Comparison of ENCODE assay signal across 7 mouse cellular contexts in the genomic region with DNA sequence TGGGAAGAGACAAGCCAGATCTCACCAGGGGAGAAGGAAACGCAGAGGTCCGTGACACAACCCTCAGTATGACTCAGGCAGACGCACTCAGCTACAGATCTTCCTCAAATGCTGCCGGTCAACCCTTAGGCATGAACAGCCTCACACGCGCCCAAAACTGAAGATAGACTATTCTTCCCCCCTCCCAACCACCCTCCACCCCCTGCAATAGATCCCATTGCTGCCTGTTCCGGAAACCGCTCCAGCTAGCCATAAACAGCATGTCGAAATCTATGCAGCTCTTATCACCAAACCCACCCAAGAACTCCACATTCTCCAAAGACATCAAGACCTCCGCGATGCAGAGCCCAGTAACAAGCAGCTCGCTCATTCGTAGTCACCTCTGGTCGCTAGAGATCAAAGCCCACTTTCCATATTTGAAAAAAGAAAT. TPM values are rescaled to one million over a fixed set of nuclear protein-coding genes. Genes with fewer than 3 reads are reported as not detected.
DNase-seq lines count a peak whose midpoint lies in the region; ATAC-seq and TF ChIP-seq lines count a peak whose summit lies in the region.

No protein-coding gene starts in this region.

- no peak for TF ChIP-seq CTCF in bone marrow macrophage, adult 2 months (IDR thresholded peaks at IDR 0.05; ENCODE audit: low read depth, low read length)

- DNase-seq in spleen, postnatal 36 days (ENCODE audit: low spot score in 2 of 2) = peak; percentile 58 to 60
- DNase-seq in spleen, adult 12 weeks (ENCODE audit: low spot score) = no peak
- DNase-seq in limb, embryonic 11.5 days (ENCODE audit: low spot score) = peak; percentile 47
- no peak for DNase-seq in midbrain, embryonic 14.5 days

- no peaks in the 10 kb centered on the region for H3K27me3 ChIP-seq in heart, embryonic 11.5 days (ENCODE audit: control insufficient read depth, insufficient read depth, low read length)
- H3K27me3 ChIP-seq in limb, embryonic 11.5 days (ENCODE audit: control insufficient read depth, insufficient read depth, low read length) = no peaks in the 10 kb centered on the region
- peaks cover 7% of the 10 kb centered on the region; the same call in 1 of the 2 replicates for H3K27me3 ChIP-seq in midbrain, embryonic 14.5 days (ENCODE audit: control insufficient read depth, insufficient read depth, low read length)

- 2% methylated on average over 14 of the region's 14 CpGs for WGBS in heart, embryonic 11.5 days (ENCODE audit: insufficient replicate concordance)
- WGBS in limb, embryonic 11.5 days = 5% methylated on average over 14 of the region's 14 CpGs
- WGBS in midbrain, embryonic 14.5 days = 1% methylated on average over 14 of the region's 14 CpGs

- H3K27ac ChIP-seq in bone marrow macrophage, adult 2 months (ENCODE audit: insufficient read depth, low read depth, low read length) = peak overlapping the region; percentile 41
- H3K27ac ChIP-seq in heart, embryonic 11.5 days (ENCODE audit: low read depth, low read length) = no peak overlapping the region
- no peak overlapping the region for H3K27ac ChIP-seq in limb, embryonic 11.5 days (replicated peaks; ENCODE audit: low read depth, low read length)
- peak overlapping the region; percentile 27; the same call in 1 of the 2 replicates for H3K27ac ChIP-seq in midbrain, embryonic 14.5 days (replicated peaks; ENCODE audit: low read depth, low read length)

- peaks cover 9% of the 10 kb centered on the region for H3K4me1 ChIP-seq in bone marrow macrophage, adult 2 months (ENCODE audit: control insufficient read depth, insufficient read depth, low read length)
- peaks cover 42% of the 10 kb centered on the region for H3K4me1 ChIP-seq in heart, embryonic 11.5 days (ENCODE audit: control insufficient read depth, insufficient read depth, low read length)
- H3K4me1 ChIP-seq in limb, embryonic 11.5 days (ENCODE audit: control insufficient read depth, insufficient read depth, low read length) = 0 out of 2 replicates have a peak, but pooled peaks cover 3% of the 10 kb centered on the region
- H3K4me1 ChIP-seq in midbrain, embryonic 14.5 days (ENCODE audit: control insufficient read depth, insufficient read depth, low read length) = peaks cover 33% of the 10 kb centered on the region

- no peak for ATAC-seq in heart, embryonic 11.5 days (replicated peaks; ENCODE audit: insufficient number of reproducible peaks, low FRiP score, low TSS enrichment)
- no peak for ATAC-seq in limb, embryonic 11.5 days (ENCODE audit: insufficient number of reproducible peaks, low FRiP score, low TSS enrichment, low read depth)
- ATAC-seq in midbrain, embryonic 14.5 days (ENCODE audit: low FRiP score, low TSS enrichment) = no peak
- no peak for ATAC-seq in erythroblast, adult 5-6 weeks (replicated peaks; ENCODE audit: low FRiP score, poor library complexity, severe bottlenecking)

- peak overlapping the region; percentile 91 for H3K4me2 ChIP-seq in heart, embryonic 11.5 days
- peak overlapping the region; percentile 97 for H3K4me2 ChIP-seq in limb, embryonic 11.5 days (ENCODE audit: low read depth, severe bottlenecking)
- H3K4me2 ChIP-seq in midbrain, embryonic 14.5 days (ENCODE audit: low read length) = peak overlapping the region; percentile 89

- no peak for TF ChIP-seq POLR2A in bone marrow macrophage, adult 2 months (IDR thresholded peaks at IDR 0.05; ENCODE audit: borderline replicate concordance, low read depth, low read length)

- H3K9me3 ChIP-seq in heart, embryonic 11.5 days (replicated peaks; ENCODE audit: control insufficient read depth, low read length) = no peaks in the 10 kb centered on the region
- H3K9me3 ChIP-seq in limb, embryonic 11.5 days (ENCODE audit: control insufficient read depth, low read length) = peaks cover 3% of the 10 kb centered on the region; the same call in 1 of the 2 replicates
- no peaks in the 10 kb centered on the region for H3K9me3 ChIP-seq in midbrain, embryonic 14.5 days (ENCODE audit: control insufficient read depth, low read length)

- H3K4me3 ChIP-seq in bone marrow macrophage, adult 2 months (ENCODE audit: insufficient read depth, low read length) = peak overlapping the region; percentile 74
- H3K4me3 ChIP-seq in heart, embryonic 11.5 days (ENCODE audit: low read depth, low read length) = peak overlapping the region; percentile 61
- H3K4me3 ChIP-seq in limb, embryonic 11.5 days (ENCODE audit: low read depth, low read length) = peak overlapping the region; percentile 76
- H3K4me3 ChIP-seq in midbrain, embryonic 14.5 days (replicated peaks; ENCODE audit: low read depth, low read length) = peak overlapping the region; percentile 85

- peak overlapping the region; percentile 77; the same call in 1 of the 2 replicates for H3K9ac ChIP-seq in heart, embryonic 11.5 days (ENCODE audit: low read depth, low read length)
- H3K9ac ChIP-seq in limb, embryonic 11.5 days (ENCODE audit: low read length) = no peak overlapping the region
- H3K9ac ChIP-seq in midbrain, embryonic 14.5 days (replicated peaks; ENCODE audit: low read length) = peak overlapping the region; percentile 50; the same call in 1 of the 2 replicates

- no peaks in the 10 kb centered on the region for H3K36me3 ChIP-seq in heart, embryonic 11.5 days (ENCODE audit: control insufficient read depth, insufficient read depth, low read length)
- no peaks in the 10 kb centered on the region for H3K36me3 ChIP-seq in limb, embryonic 11.5 days (ENCODE audit: control insufficient read depth, insufficient read depth, low read length)
- no peaks in the 10 kb centered on the region for H3K36me3 ChIP-seq in midbrain, embryonic 14.5 days (ENCODE audit: control insufficient read depth, insufficient read depth, low read length)

RNA-seq across cellular contexts. Expression of a gene that starts 1.2 kb away (rescaled TPM):
- 7.1 and 9.1 TPM in 2 replicates for polyA plus RNA-seq in bone marrow macrophage, adult 2 months (2012; ENCODE audit: insufficient read depth, insufficient read length, missing spikeins)
- polyA plus RNA-seq in heart, embryonic 11.5 days (2014; fragmentation: Nextera tagmentation; extraction: Ambion mirVana) = 16.8 and 19.4 TPM in 2 replicates
- 8.5 and 9.4 TPM in 2 replicates for polyA plus RNA-seq in limb, embryonic 11.5 days (2014; fragmentation: Nextera tagmentation; extraction: Ambion mirVana)
- 16.4 and 25.1 TPM in 2 replicates for polyA plus RNA-seq in midbrain, embryonic 14.5 days (2014; fragmentation: Nextera tagmentation; extraction: Ambion mirVana)
- 0.38 and 1.9 TPM in 2 replicates for total RNA-seq in erythroblast, adult 5-6 weeks (2015; ENCODE audit: low replicate concordance)
- 1.2 and 2.6 TPM in 2 replicates for total RNA-seq in erythroblast, adult 5-6 weeks (2017; ENCODE audit: low replicate concordance)

Comparison
In these comparisons a context has a peak if more than half of its experiments do, and no peak if none do; other contexts are left out.
1. DNase-seq: peak in spleen, postnatal 36 days (2 of 2) and limb, embryonic 11.5 days (single experiment); none in spleen, adult 12 weeks (single experiment) and midbrain, embryonic 14.5 days (single experiment).
2. H3K27ac ChIP-seq: peak in bone marrow macrophage, adult 2 months (single experiment) and midbrain, embryonic 14.5 days (single experiment); none in heart, embryonic 11.5 days (single experiment) and limb, embryonic 11.5 days (single experiment).
3. Peak in every context shown above with its lines, with median percentiles within 50 percentile points of each other: H3K4me3 ChIP-seq and H3K4me2 ChIP-seq.